Mouse (Mus musculus): Measurements from ENCODE around the gene Eaf1.

Gene Eaf1

GRCm38 (mm10) chr14:31509911-31510310 is 15.7 kb downstream of the Eaf1 start:
- DNase-seq (ENCODE audit: low spot score), result no peak

DNA sequence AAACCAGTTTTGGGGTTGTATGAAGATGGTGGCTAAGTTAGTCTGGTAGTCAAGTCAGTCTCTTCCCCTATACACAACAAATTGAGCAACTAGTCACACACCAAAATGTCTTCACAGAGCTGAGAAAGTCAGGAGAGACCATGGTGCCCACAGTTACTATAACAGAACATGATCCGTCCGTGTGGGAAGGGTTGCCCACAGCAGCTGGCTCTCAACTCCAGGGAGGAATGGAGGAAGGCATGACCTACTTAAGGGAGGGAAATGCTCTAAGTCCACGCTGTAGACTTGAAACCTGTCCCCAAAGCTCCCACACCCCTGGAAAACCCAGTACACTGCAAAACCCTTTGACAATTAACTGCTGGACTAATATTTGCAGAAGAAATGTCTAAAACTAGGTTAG is 16.1 kb downstream of the Eaf1 start:
- no peak for DNase-seq (ENCODE audit: low spot score)

GRCm38 (mm10) chr14:31515895-31516294 is 21.7 kb downstream of the Eaf1 start:
- no peak for DNase-seq (ENCODE audit: low spot score)

- no peak for DNase-seq (ENCODE audit: low spot score)
Observed at GRCm38 (mm10) chr14:31519165-31519564, 25.0 kb downstream of the Eaf1 start.

GRCm38 (mm10) chr14:31521318-31521717 is 27.1 kb downstream of the Eaf1 start:
- no peak for DNase-seq (ENCODE audit: low spot score)

DNA sequence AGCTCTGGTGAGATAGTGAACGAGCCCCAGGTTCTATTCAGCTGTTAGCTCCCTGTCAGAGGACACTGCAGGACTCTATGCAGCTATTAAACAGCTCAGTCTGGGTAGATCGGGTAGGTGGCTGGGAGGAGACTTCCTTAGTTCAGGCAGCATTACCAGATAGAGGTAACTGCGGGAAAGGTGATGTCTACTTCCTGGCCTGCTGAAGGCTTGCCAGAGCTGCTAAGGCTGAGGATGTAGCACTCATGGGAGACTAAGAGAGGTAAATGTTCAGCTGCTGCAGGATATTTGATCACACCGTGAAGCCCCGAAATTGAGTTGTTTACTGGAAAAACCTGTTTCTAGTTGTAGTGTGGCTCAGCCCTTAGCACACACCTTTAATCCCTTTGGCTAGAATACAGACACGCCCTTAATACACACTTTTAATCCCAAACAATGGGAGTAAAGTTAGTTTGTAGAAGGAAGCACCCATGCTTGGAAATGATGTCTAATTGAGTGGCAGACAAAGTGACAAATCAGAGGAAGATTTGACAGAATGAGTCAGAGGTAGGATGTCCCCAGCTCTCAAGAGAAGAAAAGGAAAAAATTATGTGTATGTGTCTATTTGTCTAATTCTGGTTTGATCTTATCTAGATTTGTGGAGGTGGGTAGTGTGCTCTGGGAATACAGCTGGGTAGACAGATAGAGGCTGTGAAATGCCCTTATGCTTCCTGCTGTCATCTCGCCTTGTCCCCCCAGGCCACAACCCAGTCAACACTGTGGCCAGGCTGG is 31.0 kb downstream of the Eaf1 start:
- no peak for DNase-seq (ENCODE audit: low spot score)

- no peak for DNase-seq (ENCODE audit: low spot score)
Observed at GRCm38 (mm10) chr14:31530847-31531246, 36.6 kb downstream of the Eaf1 start.

- DNase-seq (ENCODE audit: low spot score), result no peak
Observed at GRCm38 (mm10) chr14:31531506-31532148, 37.4 kb downstream of the Eaf1 start.

- DNase-seq (ENCODE audit: low spot score), result no peak
Observed at GRCm38 (mm10) chr14:31532656-31533055, 38.5 kb downstream of the Eaf1 start.

DNA sequence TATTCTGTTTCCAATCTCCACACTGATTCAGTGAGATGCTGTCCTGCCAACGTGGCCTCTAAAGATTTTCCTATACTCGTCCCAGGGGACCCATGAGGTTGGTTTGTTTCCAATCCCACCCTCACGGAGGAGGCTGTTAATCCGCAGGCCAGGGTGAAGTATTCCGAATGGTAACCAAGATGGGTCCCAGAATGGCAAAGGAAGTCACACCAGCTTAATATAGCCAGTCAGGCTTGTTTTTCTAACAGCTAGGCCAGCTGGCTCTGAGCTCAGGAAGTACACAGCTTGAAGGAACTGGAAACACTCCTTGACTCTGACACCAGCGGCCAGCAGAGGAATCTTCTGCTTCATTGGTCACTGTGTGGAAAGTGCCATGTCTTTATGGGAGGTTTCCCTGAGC is 43.1 kb downstream of the Eaf1 start:
- no peak for DNase-seq (ENCODE audit: low spot score)

DNA sequence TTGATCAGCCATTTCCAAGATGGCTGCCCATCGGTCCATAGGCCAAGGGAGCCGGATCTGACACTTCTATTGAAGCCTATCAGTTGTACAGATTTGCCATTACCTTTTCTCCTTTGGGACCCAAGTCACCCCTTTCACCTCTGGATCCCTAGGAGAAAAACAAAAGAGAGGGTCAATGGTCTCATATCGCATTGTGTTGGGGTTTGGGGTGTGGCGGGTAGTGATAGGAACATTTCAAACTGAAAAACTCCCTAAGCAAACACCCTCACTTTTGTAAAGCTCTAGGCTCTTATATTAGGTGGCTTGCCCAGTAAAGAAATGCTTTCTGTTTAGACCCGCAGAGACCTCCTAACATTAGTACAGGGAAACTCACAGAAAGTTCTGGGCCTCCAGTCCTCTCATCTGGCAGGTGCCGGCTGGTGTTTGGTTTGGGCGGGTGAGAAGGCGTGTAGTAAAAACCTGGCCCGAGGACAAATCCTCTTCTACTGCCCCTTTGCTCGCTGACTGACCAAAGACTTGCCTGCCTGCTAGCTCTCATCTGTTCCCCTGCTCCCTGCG is 49.8 kb downstream of the Eaf1 start:
- no peak for DNase-seq (ENCODE audit: low spot score)

DNA sequence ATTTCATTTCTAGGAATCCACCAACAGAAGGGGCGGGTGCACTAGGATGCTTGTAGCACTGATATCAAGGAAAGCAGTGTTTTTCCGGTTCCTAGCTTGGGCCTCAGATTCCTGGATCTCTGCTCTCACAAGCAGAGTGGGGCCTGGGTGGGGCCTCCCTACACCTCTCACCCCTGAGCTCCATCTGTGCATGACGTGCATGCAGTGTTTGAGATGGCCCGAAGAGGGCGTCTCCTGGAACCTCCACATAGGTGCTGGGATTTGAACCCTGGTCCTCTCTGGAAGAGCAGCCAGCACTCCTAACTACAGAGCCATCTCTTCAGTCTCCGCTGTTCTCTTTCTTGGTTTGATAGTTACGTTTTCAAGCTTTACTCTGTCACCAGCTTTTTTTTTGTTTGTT is 60.8 kb downstream of the Eaf1 start:
- DNase-seq (ENCODE audit: low spot score), result no peak

DNA sequence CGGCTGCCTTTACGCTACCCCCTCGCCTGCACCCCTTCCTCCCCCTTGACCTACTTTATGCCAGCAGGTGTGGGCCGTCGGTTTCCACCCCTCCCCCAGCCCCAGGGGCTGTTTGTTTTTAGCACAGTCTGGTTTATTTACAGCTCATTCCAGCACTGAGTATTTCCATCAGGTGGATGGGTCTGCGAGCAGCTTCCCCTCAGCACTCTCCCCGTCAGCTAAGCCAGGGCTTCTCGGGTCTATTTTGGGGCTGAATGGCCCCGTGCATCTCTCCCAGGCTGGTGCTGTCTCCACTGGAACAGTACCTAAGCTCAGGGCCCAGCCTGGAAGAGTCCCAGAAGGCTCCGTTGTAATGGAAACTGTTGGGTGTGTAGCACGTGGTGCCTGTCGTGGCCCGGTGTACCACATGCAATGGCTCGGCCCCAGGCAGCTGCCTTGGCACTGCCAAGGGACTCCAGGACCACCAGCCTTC is 61.8 kb downstream of the Eaf1 start:
- no peak for DNase-seq (ENCODE audit: low spot score)

DNA sequence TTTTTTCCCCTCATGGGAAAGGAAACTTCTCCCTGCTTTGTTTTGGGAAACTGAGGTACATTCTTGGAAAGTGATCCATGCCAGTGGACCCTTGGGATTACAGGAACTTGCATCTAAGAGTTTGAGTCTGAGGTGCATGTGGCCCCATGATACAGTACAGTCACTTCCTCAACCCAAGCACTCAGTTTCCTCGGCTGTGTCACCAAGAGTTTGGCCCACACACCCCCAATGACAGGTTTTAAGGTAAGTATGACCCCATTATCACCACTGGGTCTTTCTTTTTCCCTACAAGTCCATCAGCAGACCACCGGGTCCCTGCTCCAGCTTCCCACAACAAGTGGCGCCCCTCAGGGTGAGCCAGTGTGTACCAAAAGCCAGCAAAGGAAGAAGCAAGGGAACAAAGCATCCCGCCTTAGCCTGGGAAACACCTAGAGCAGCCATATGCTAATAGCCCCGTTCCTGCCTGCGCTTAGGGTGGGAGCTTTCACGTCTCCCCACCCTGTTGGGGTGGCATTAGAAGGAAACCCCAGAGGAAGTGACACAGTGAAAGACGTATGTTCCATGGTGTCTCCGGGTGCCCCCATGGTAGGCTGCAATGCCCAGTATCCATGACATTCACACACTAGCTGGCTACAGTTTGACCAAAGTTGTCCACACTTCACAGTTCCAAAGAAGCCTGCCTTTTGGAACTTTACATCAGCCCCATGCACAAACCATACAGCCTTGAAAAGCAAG is 62.5 kb downstream of the Eaf1 start:
- no peak for DNase-seq (ENCODE audit: low spot score)

GRCm38 (mm10) chr14:31557273-31557672 is 63.1 kb downstream of the Eaf1 start:
- no peak for DNase-seq (ENCODE audit: low spot score)

DNA sequence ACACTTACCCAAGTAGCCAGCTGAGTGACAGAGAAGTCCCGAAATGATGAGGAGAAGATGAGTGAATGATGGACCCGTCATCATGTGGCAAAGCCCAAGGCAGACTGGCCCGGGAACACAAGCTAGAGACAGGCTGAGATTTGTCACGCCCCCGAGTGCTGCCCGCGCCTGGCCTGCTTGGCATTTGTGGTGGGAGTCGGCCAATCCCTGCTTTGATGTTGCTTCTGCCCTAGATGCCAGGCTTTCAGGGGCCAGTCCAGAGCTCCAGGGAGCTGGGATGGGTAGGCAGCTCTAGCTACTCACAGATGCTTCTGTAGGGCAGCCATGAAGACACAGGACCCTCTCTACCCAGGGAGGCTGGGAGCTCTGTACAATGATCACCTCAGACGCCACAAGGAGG is 63.6 kb downstream of the Eaf1 start:
- DNase-seq (ENCODE audit: low spot score), result no peak

DNA sequence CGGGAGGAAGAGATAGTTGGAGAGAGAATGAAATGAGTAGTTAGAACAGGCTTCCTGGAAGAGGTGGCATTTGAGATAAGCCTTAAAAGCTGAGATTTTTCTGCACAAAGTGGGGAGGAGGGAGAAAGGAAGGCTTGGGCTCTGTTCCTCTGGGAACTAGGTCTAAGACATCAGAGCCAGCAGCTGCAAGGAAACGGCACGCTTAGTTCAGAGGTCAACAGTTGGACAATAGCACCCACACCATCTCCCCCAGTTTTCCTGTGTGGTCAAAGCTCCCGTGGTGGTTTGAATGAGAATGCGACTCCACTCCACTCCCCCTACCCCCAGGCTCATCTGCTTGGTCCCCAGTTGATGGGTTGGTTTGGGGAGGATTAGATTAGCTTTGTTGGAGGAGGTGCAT is 65.0 kb downstream of the Eaf1 start:
- DNase-seq (ENCODE audit: low spot score), result no peak
